Mouse (Mus musculus): Measurements from ENCODE around the gene Sirt2.

The Sirt2 gene

GRCm38 (mm10) chr7:28817524-28817923, 51.0 kb downstream of the Sirt2 start:
- no peak for DNase-seq (ENCODE audit: low spot score)

- DNase-seq (ENCODE audit: low spot score), result no peak
These were observed 51.4 kb downstream of the Sirt2 start for GRCm38 (mm10) chr7:28817957-28818356.

GRCm38 (mm10) chr7:28818436-28818835, 51.9 kb downstream of the Sirt2 start:
- no peak for DNase-seq (ENCODE audit: low spot score)

- DNase-seq (ENCODE audit: low spot score), result no peak
These were observed 52.4 kb downstream of the Sirt2 start for GRCm38 (mm10) chr7:28818861-28819452.

- DNase-seq (ENCODE audit: low spot score), result no peak
These were observed 53.0 kb downstream of the Sirt2 start for GRCm38 (mm10) chr7:28819571-28819970.

GRCm38 (mm10) chr7:28820358-28821260, 54.1 kb downstream of the Sirt2 start:
- no peak for DNase-seq (ENCODE audit: low spot score)

- no peak for DNase-seq (ENCODE audit: low spot score)
These were observed 54.8 kb downstream of the Sirt2 start for GRCm38 (mm10) chr7:28821261-28821831.

GRCm38 (mm10) chr7:28822556-28822955, 56.0 kb downstream of the Sirt2 start:
- DNase-seq (ENCODE audit: low spot score), result no peak

- no peak for DNase-seq (ENCODE audit: low spot score)
These were observed 56.7 kb downstream of the Sirt2 start for GRCm38 (mm10) chr7:28822993-28823903.

GRCm38 (mm10) chr7:28823932-28824331, 57.4 kb downstream of the Sirt2 start:
- no peak for DNase-seq (ENCODE audit: low spot score)

GRCm38 (mm10) chr7:28824941-28825685, 58.6 kb downstream of the Sirt2 start, which contains the start of gene Ech1:
Gene Ech1 (plus strand): TSS chr7:28825217.
- DNase-seq (ENCODE audit: low spot score), result peak; percentile 81

- no peak for DNase-seq (ENCODE audit: low spot score)
These were observed 59.3 kb downstream of the Sirt2 start for GRCm38 (mm10) chr7:28825686-28826401.

- DNase-seq (ENCODE audit: low spot score), result no peak
These were observed 59.9 kb downstream of the Sirt2 start for GRCm38 (mm10) chr7:28826402-28826772.

GRCm38 (mm10) chr7:28827338-28827737, 60.8 kb downstream of the Sirt2 start:
- DNase-seq (ENCODE audit: low spot score), result no peak

- DNase-seq (ENCODE audit: low spot score), result no peak
These were observed 63.3 kb downstream of the Sirt2 start for GRCm38 (mm10) chr7:28829821-28830220.

- no peak for DNase-seq (ENCODE audit: low spot score)
These were observed 64.4 kb downstream of the Sirt2 start for GRCm38 (mm10) chr7:28830981-28831380.

- no peak for DNase-seq (ENCODE audit: low spot score)
These were observed 65.0 kb downstream of the Sirt2 start for GRCm38 (mm10) chr7:28831411-28832125.

- no peak for DNase-seq (ENCODE audit: low spot score)
These were observed 65.6 kb downstream of the Sirt2 start for GRCm38 (mm10) chr7:28832137-28832536.

GRCm38 (mm10) chr7:28833723-28834347, 67.3 kb downstream of the Sirt2 start, which contains the start of gene Lgals4:
Gene Lgals4 (plus strand): TSS chr7:28833854.
- no peak for DNase-seq (ENCODE audit: low spot score)
